Mouse (Mus musculus): ENCODE data around the gene Mrpl40. TPM values are rescaled to one million over a fixed set of nuclear protein-coding genes. Genes with fewer than 3 reads are reported as not detected.

Mrpl40 gene
- 90.3 and 103 TPM in 2 replicates for polyA plus RNA-seq (2015; fragmentation: Nextera tagmentation; extraction: Ambion mirVana)

DNA sequence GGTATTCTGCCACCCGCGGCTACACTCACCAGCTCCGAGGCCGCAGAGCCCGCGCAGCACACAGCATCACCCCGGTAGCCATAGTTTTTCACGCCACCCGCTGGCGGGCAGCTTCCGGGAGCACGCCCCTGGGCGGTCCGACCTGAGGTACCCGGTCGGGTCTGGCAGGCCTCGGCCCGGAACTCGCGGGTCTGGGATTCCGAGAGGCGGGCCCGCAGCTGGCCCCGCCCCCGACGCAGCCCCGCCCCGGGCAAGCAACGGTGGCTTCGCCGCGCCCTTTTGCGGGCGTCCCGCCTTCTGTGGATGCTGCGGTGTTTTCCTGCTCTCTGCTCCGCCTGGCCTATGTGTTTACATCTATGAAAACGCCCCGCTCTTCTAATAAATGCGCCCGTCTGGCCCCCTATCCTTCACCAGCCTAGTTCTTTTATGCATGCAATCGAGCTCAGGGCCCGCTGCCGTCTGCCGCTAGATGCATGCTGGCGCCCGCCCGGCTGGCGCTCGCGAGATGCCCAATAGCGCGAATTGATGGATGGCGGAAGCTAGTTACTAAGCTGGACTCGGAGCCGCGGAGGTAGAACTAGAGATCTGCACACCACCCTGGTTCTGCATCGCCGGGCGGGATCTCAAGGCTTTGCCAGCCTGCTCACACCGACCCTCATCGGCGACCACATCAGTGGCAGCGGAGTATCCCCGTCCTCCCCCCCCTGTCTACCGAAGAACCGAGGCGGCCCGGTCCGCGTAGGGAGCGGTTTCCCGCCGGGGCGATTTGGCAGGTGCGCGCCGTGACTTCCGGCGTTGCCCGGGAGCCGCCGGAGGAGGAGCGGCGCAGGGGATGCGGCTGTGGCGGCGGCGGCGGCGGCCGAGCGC, at the start of gene Mrpl40, which contains the start of gene Hira:
Gene Mrpl40, minus strand, starts transcription at position 421 of the 867 bp plus-strand sequence.
Gene Hira, plus strand, starts transcription at position 596 of the 867 bp plus-strand sequence.
- H3K9me3 ChIP-seq, result no peaks in the 10 kb centered on the region
- peak within 1 kb of the TSS; percentile 95 for H3K4me2 ChIP-seq
- WGBS, result under 1% methylated on average over 93 of the region's 93 CpGs
- ATAC-seq (ENCODE audit: extremely low read depth, insufficient number of reproducible peaks, low FRiP score, low TSS enrichment), result peak; percentile 96
- H3K27me3 ChIP-seq (replicated peaks), result no peaks in the 10 kb centered on the region
- peak within 1 kb of the TSS; percentile 96 for H3K4me3 ChIP-seq
- H3K4me1 ChIP-seq, result peaks cover 27% of the 10 kb centered on the region
- peak within 1 kb of the TSS; percentile 95 for H3K9ac ChIP-seq
- peaks cover 41% of the 10 kb centered on the region for H3K36me3 ChIP-seq
- H3K27ac ChIP-seq (replicated peaks), result peak within 1 kb of the TSS; percentile 95

DNA sequence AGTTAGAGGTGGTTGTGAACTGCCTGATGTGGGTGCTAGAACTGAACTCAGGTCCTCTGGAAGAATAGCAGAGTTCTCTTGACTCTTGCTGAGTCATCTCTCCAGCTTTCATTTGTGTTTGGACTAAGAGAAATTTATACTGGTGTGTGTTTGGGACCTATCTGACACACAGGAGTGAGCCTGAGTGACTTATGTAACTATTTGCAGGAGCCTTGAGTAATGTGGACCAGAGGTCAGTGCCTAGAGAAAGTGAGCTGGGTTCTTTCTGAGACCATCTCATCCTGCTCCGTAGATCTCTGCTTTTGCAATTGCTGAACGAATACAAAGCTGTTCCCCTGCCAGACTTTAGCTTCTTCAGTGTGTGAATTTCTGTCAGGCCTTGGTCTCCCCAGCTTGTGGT, 45.1 kb upstream of the Mrpl40 start:
- H3K9me3 ChIP-seq, result no peaks in the 10 kb centered on the region
- H3K4me2 ChIP-seq, result no peak overlapping the region
- peaks cover 96% of the 10 kb centered on the region for H3K36me3 ChIP-seq
- no peaks in the 10 kb centered on the region for H3K4me1 ChIP-seq
- 87% methylated on average over 2 of the region's 2 CpGs for WGBS
- H3K27me3 ChIP-seq (replicated peaks), result no peaks in the 10 kb centered on the region
- H3K4me3 ChIP-seq, result no peak overlapping the region
- ATAC-seq (ENCODE audit: extremely low read depth, insufficient number of reproducible peaks, low FRiP score, low TSS enrichment), result no peak
- no peak overlapping the region for H3K9ac ChIP-seq
- H3K27ac ChIP-seq (replicated peaks), result no peak overlapping the region

DNA sequence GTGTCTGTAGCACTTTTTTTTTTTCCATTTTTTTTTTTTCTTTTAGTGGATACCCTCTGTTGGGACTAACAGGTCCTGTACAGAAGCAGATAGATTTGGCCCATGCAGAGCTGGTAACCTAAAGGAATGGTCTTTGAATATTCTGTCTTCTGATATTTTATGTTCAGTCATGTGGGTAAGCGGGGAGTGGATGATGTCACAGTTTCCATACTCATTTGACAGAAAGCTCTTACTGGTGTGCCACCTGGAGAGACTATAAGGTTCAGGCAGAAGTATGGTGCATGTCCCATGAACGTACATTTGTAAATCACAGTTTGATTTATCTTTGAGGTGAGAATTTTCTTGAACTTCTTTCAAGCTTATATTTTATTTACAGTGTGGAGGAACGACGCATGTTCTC, 39.4 kb upstream of the Mrpl40 start:
- Histone ChIP-seq H3K36me3 (peaks cover 84% of the 10 kb centered on the region), H3K9me3 (no peaks in the 10 kb centered on the region), H3K9ac (no peak overlapping the region), H3K4me3 (no peak overlapping the region), H3K27me3 (replicated peaks) (no peaks in the 10 kb centered on the region), H3K4me1 (no peaks in the 10 kb centered on the region), H3K27ac (replicated peaks) (no peak overlapping the region), H3K4me2 (no peak overlapping the region)
- no peak for ATAC-seq (ENCODE audit: extremely low read depth, insufficient number of reproducible peaks, low FRiP score, low TSS enrichment)
- 91% methylated on average over 4 of the region's 4 CpGs for WGBS

DNA sequence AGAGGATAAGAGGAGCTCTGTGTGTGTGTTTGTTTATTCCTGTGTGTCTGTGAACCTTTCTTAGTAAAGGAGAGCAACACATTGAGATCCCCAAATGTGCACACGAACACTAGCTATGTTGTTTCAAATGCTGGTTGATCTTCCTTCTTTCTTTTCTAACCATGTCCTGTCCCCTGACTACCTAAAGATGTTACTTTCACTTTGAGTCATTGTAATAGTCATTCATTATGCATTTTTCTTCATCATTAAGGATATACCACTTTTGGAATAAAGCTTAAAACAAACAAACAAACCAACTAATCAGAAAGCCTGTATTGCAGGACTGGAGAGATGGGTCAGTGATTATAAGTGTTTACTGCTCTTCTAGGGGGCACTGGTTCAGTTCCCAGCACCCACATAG, 29.0 kb upstream of the Mrpl40 start:
- WGBS, result 90% methylated on average over 1 of the region's 1 CpGs
- Histone ChIP-seq H3K9ac (no peak overlapping the region), H3K27ac (replicated peaks) (no peak overlapping the region), H3K4me2 (no peak overlapping the region), H3K36me3 (peaks cover 83% of the 10 kb centered on the region), H3K9me3 (no peaks in the 10 kb centered on the region), H3K4me3 (no peak overlapping the region), H3K27me3 (replicated peaks) (no peaks in the 10 kb centered on the region), H3K4me1 (no peaks in the 10 kb centered on the region)
- ATAC-seq (ENCODE audit: extremely low read depth, insufficient number of reproducible peaks, low FRiP score, low TSS enrichment), result no peak

DNA sequence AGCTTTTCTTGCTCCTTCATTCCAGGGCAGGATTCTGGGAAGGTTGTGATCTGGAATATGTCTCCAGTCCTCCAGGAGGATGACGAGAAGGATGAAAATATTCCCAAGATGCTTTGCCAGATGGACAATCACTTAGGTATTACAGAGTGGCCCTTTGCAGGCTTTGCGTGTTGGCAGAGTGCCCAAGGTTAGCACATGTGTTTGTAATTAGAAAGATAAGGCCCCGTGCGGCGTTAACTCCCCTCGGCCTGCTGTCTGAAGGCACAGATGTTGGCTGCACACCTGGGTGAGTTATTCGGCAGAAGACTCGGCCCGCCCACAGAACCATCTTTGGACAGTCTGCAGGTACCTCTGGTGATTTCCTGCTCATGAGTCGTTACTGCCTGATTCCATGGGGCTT, 19.8 kb upstream of the Mrpl40 start:
- peaks cover 56% of the 10 kb centered on the region for H3K36me3 ChIP-seq
- H3K9ac ChIP-seq, result no peak overlapping the region
- no peaks in the 10 kb centered on the region for H3K27me3 ChIP-seq (replicated peaks)
- peaks cover 10% of the 10 kb centered on the region for H3K4me1 ChIP-seq
- WGBS, result 52% methylated on average over 10 of the region's 10 CpGs
- H3K27ac ChIP-seq (replicated peaks), result no peak overlapping the region
- no peak for ATAC-seq (ENCODE audit: extremely low read depth, insufficient number of reproducible peaks, low FRiP score, low TSS enrichment)
- no peak overlapping the region for H3K4me3 ChIP-seq
- H3K4me2 ChIP-seq, result no peak overlapping the region
- no peaks in the 10 kb centered on the region for H3K9me3 ChIP-seq

- Histone ChIP-seq H3K9me3 (no peaks in the 10 kb centered on the region), H3K4me1 (peaks cover 10% of the 10 kb centered on the region), H3K4me3 (no peak overlapping the region), H3K4me2 (no peak overlapping the region), H3K27me3 (replicated peaks) (no peaks in the 10 kb centered on the region), H3K9ac (no peak overlapping the region), H3K36me3 (peaks cover 46% of the 10 kb centered on the region), H3K27ac (replicated peaks) (no peak overlapping the region)
- no peak for ATAC-seq (ENCODE audit: extremely low read depth, insufficient number of reproducible peaks, low FRiP score, low TSS enrichment)
- 76% methylated on average over 3 of the region's 3 CpGs for WGBS
Observed at GRCm38 (mm10) chr16:18895249-18895648, 18.6 kb upstream of the Mrpl40 start.

GRCm38 (mm10) chr16:18893840-18894372, 17.2 kb upstream of the Mrpl40 start:
- Histone ChIP-seq H3K4me1 (peaks cover 14% of the 10 kb centered on the region), H3K27ac (replicated peaks) (no peak overlapping the region), H3K9ac (no peak overlapping the region), H3K27me3 (replicated peaks) (no peaks in the 10 kb centered on the region), H3K4me2 (no peak overlapping the region), H3K36me3 (peaks cover 33% of the 10 kb centered on the region), H3K9me3 (no peaks in the 10 kb centered on the region), H3K4me3 (no peak overlapping the region)
- WGBS, result 76% methylated on average over 4 of the region's 4 CpGs
- ATAC-seq (ENCODE audit: extremely low read depth, insufficient number of reproducible peaks, low FRiP score, low TSS enrichment), result no peak

DNA sequence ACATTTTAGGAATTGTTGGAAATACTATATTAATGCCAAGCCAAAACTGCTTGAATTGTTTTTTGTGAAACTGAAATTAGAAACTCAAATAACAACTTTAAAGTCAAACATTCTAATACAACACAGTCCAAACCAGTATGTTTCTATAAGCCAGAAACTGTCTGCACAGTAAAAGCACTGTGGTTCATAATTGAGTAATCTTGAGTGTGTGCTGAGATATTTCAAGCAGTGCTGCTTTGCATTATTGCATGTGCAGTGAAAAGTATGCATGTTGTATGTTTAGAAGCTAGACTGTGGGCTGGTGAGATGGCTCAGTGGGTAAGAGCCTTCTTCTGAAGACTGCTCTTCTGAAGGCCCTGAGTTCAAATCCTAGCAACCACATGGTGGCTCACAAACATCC, 7.4 kb upstream of the Mrpl40 start:
- Histone ChIP-seq H3K9me3 (no peaks in the 10 kb centered on the region), H3K27ac (replicated peaks) (no peak overlapping the region), H3K4me2 (no peak overlapping the region), H3K4me1 (peaks cover 12% of the 10 kb centered on the region), H3K36me3 (peaks cover 25% of the 10 kb centered on the region), H3K4me3 (no peak overlapping the region), H3K27me3 (replicated peaks) (no peaks in the 10 kb centered on the region), H3K9ac (no peak overlapping the region)
- ATAC-seq (ENCODE audit: extremely low read depth, insufficient number of reproducible peaks, low FRiP score, low TSS enrichment), result no peak

- peak overlapping the region; percentile 95 for H3K4me2 ChIP-seq
- H3K4me3 ChIP-seq, result peak overlapping the region; percentile 96
- no peak for ATAC-seq (ENCODE audit: extremely low read depth, insufficient number of reproducible peaks, low FRiP score, low TSS enrichment)
- WGBS, result 26% methylated on average over 20 of the region's 20 CpGs
- H3K4me1 ChIP-seq, result peaks cover 27% of the 10 kb centered on the region
- H3K27ac ChIP-seq (replicated peaks), result peak overlapping the region; percentile 95
- H3K9ac ChIP-seq, result peak overlapping the region; percentile 95
- no peaks in the 10 kb centered on the region for H3K9me3 ChIP-seq
- no peaks in the 10 kb centered on the region for H3K27me3 ChIP-seq (replicated peaks)
- H3K36me3 ChIP-seq, result peaks cover 26% of the 10 kb centered on the region
Observed at GRCm38 (mm10) chr16:18878091-18878720, 1.5 kb upstream of the Mrpl40 start.

GRCm38 (mm10) chr16:18877386-18878090, 876 bp upstream of the Mrpl40 start:
- H3K27me3 ChIP-seq (replicated peaks), result no peaks in the 10 kb centered on the region
- WGBS, result under 1% methylated on average over 38 of the region's 43 CpGs
- peaks cover 27% of the 10 kb centered on the region for H3K4me1 ChIP-seq
- peak overlapping the region; percentile 95 for H3K4me2 ChIP-seq
- ATAC-seq (ENCODE audit: extremely low read depth, insufficient number of reproducible peaks, low FRiP score, low TSS enrichment), result no peak
- H3K4me3 ChIP-seq, result peak overlapping the region; percentile 96
- H3K9me3 ChIP-seq, result no peaks in the 10 kb centered on the region
- H3K9ac ChIP-seq, result peak overlapping the region; percentile 95
- peak overlapping the region; percentile 95 for H3K27ac ChIP-seq (replicated peaks)
- peaks cover 33% of the 10 kb centered on the region for H3K36me3 ChIP-seq

DNA sequence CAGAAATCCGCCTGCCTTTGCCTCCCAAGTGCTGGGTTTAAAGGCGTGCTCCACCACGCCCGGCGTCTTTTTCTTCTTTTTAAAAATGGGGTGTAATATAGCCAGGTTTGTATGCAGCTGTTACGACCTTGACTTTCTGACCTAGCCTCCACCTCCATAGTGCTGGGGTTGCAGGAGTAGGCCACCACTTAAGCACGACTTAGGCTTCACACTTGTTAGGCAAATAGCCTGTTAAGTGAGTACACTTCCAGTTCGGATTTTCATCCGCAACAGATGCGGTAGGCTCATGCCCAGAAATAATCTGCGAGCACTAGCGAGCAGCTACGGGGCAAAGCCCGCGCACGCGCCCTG, 596 bp downstream of the Mrpl40 start:
- Histone ChIP-seq H3K36me3 (peaks cover 44% of the 10 kb centered on the region), H3K9me3 (no peaks in the 10 kb centered on the region), H3K4me2 (peak overlapping the region; percentile 95), H3K9ac (peak overlapping the region; percentile 95), H3K27me3 (replicated peaks) (no peaks in the 10 kb centered on the region), H3K4me1 (peaks cover 27% of the 10 kb centered on the region), H3K4me3 (peak overlapping the region; percentile 96), H3K27ac (replicated peaks) (peak overlapping the region; percentile 95)
- no peak; the same call in 1 of the 2 replicates for ATAC-seq (ENCODE audit: extremely low read depth, insufficient number of reproducible peaks, low FRiP score, low TSS enrichment)
- under 1% methylated on average over 17 of the region's 17 CpGs for WGBS
